Mouse (Mus musculus) limb, embryonic 15.5 days (tissue): Measurements from ENCODE around the gene Ap1s1. TPM values are rescaled to one million over a fixed set of nuclear protein-coding genes. Genes with fewer than 3 reads are reported as not detected.

Experiments
- ATAC-seq: fragments of 200-750 bp; cut with Nextera tagmentation; 2 replicates; pipeline ENCODE4 v1.8.0; 2017; ENCODE audit warnings: low read depth, moderate TSS enrichment; ENCODE audit not compliant: insufficient number of reproducible peaks, low FRiP score, low TSS enrichment
- H3K27ac ChIP-seq: fragments of 300-500 bp; sonication (generic); 2 replicates; pipeline ENCODE4 v1.5.1; 2015; ENCODE audit warnings: moderate library complexity, mild to moderate bottlenecking, inconsistent platforms
- H3K27me3 ChIP-seq: fragments of 300-500 bp; sonication (generic); 2 replicates; pipeline ENCODE4 v1.6.1; 2015; ENCODE audit warnings: inconsistent platforms
- H3K36me3 ChIP-seq: fragments of 300-500 bp; sonication (generic); 2 replicates; pipeline ENCODE4 v1.6.1; 2015; ENCODE audit warnings: inconsistent platforms
- H3K4me1 ChIP-seq: fragments of 300-500 bp; sonication (generic); 2 replicates; pipeline ENCODE4 v1.6.1; 2015; ENCODE audit warnings: inconsistent platforms
- H3K4me2 ChIP-seq: fragments of 300-500 bp; sonication (generic); 2 replicates; pipeline ENCODE4 v1.6.1; 2015; ENCODE audit warnings: mild to moderate bottlenecking, inconsistent platforms
- H3K4me3 ChIP-seq: fragments of 300-500 bp; sonication (generic); 2 replicates; pipeline ENCODE4 v1.5.1; 2015; ENCODE audit warnings: mild to moderate bottlenecking, inconsistent platforms
- H3K9ac ChIP-seq: fragments of 300-500 bp; sonication (generic); 2 replicates; pipeline ENCODE4 v1.6.1; 2015; ENCODE audit warnings: inconsistent platforms
- H3K9me3 ChIP-seq: fragments of 300-500 bp; sonication (generic); 2 replicates; pipeline ENCODE4 v1.6.1; 2016; ENCODE audit warnings: inconsistent platforms
- WGBS: fragments of 180-500 bp; shearing (Covaris S2); methylation state at CpG from one replicate; pipeline ENCODE4 v1.1.7; 2015; 5-methylcytosine and 5-hydroxymethylcytosine counted together
- microRNA counts: library from miRNA; unstranded; fragments of <30 nt; microRNA quantifications from one replicate; lab custom pipeline; 2016
- microRNA-seq: library from miRNA; unstranded; fragments of <30 nt; microRNA quantifications from one replicate; pipeline ENCODE4, GENCODE M21; 2016
- polyA plus RNA-seq: library from polyadenylated mRNA; unstranded; fragments of >200 nt; fragmentation: Nextera tagmentation; extraction: Ambion mirVana; gene quantifications from 2 replicates; pipeline ENCODE4 v1.2.1, GENCODE M21; 2015

The Ap1s1 gene
- polyA plus RNA-seq, 1 experiment from 2014 or later, result 161 TPM

- Histone ChIP-seq H3K9me3 (no peaks in the 10 kb centered on the region), H3K4me1 (no peaks in the 10 kb centered on the region), H3K9ac (no peak overlapping the region), H3K4me3 (no peak overlapping the region), H3K36me3 (no peaks in the 10 kb centered on the region), H3K27ac (no peak overlapping the region), H3K4me2 (no peak overlapping the region), H3K27me3 (no peaks in the 10 kb centered on the region)
- ATAC-seq, result no peak
- 27% methylated on average over 3 of the region's 3 CpGs for whole genome bisulfite sequencing
Measured at GRCm38 (mm10) chr5:137009988-137010387, 35.9 kb downstream of the Ap1s1 start.

- Histone ChIP-seq H3K36me3 (no peaks in the 10 kb centered on the region), H3K4me1 (no peaks in the 10 kb centered on the region; the same call in 1 of the 2 replicates), H3K4me3 (no peak overlapping the region), H3K9me3 (no peaks in the 10 kb centered on the region), H3K27ac (no peak overlapping the region), H3K9ac (no peak overlapping the region), H3K27me3 (no peaks in the 10 kb centered on the region), H3K4me2 (no peak overlapping the region)
- 54% methylated on average over 8 of the region's 8 CpGs for WGBS
- no peak for ATAC-seq
Measured at GRCm38 (mm10) chr5:137007276-137007675, 38.7 kb downstream of the Ap1s1 start.

GRCm38 (mm10) chr5:137000612-137001011 is 45.3 kb downstream of the Ap1s1 start:
- 82% methylated on average over 2 of the region's 2 CpGs for WGBS
- Histone ChIP-seq H3K27me3 (no peaks in the 10 kb centered on the region), H3K4me1 (peaks cover 5% of the 10 kb centered on the region; the same call in 1 of the 2 replicates), H3K4me3 (no peak overlapping the region), H3K9me3 (no peaks in the 10 kb centered on the region), H3K4me2 (0 out of 2 replicates have a peak overlapping the region, but pooled peaks have one; percentile 7), H3K9ac (no peak overlapping the region), H3K27ac (no peak overlapping the region), H3K36me3 (peaks cover 7% of the 10 kb centered on the region)
- ATAC-seq, result no peak

- no peak overlapping the region for H3K9ac ChIP-seq
- no peak overlapping the region for H3K4me3 ChIP-seq
- no peak overlapping the region for H3K27ac ChIP-seq
- WGBS, result 70% methylated on average over 5 of the region's 5 CpGs
- peaks cover 5% of the 10 kb centered on the region; the same call in 1 of the 2 replicates for H3K4me1 ChIP-seq
- peaks cover 19% of the 10 kb centered on the region for H3K36me3 ChIP-seq
- H3K4me2 ChIP-seq, result no peak overlapping the region
- no peaks in the 10 kb centered on the region for H3K27me3 ChIP-seq
- no peaks in the 10 kb centered on the region for H3K9me3 ChIP-seq
- no peak for ATAC-seq
Measured at GRCm38 (mm10) chr5:136999449-136999848, 46.5 kb downstream of the Ap1s1 start.

- H3K36me3 ChIP-seq, result peaks cover 54% of the 10 kb centered on the region
- WGBS, result 84% methylated on average over 6 of the region's 6 CpGs
- H3K9me3 ChIP-seq, result no peaks in the 10 kb centered on the region
- H3K4me3 ChIP-seq, result no peak overlapping the region
- H3K27me3 ChIP-seq, result no peaks in the 10 kb centered on the region
- no peak overlapping the region for H3K9ac ChIP-seq
- no peak for ATAC-seq
- no peak overlapping the region for H3K4me2 ChIP-seq
- no peak overlapping the region for H3K27ac ChIP-seq
- peaks cover 23% of the 10 kb centered on the region for H3K4me1 ChIP-seq
Measured at GRCm38 (mm10) chr5:136989801-136990200, 56.1 kb downstream of the Ap1s1 start.

GRCm38 (mm10) chr5:136988420-136988819 is 57.5 kb downstream of the Ap1s1 start:
- ATAC-seq, result no peak
- Histone ChIP-seq H3K36me3 (peaks cover 54% of the 10 kb centered on the region), H3K4me1 (peaks cover 26% of the 10 kb centered on the region)

GRCm38 (mm10) chr5:136987934-136988271 is 58.0 kb downstream of the Ap1s1 start, which contains the start of gene Znhit1:
TSS of gene Znhit1 (minus strand) at chr5:136988021.
- peaks cover 54% of the 10 kb centered on the region for H3K36me3 ChIP-seq

More at GRCm38 (mm10) chr5:136988420-136988819, 57.5 kb downstream of the Ap1s1 start:
- peak overlapping the region; percentile 78 for H3K4me2 ChIP-seq
- peak overlapping the region; percentile 97 for H3K27ac ChIP-seq
- 53% methylated on average over 7 of the region's 7 CpGs for WGBS
- peak overlapping the region; percentile 88; the same call in 1 of the 2 replicates for H3K9ac ChIP-seq
- H3K27me3 ChIP-seq, result no peaks in the 10 kb centered on the region
- no peaks in the 10 kb centered on the region for H3K9me3 ChIP-seq
- peak overlapping the region; percentile 92 for H3K4me3 ChIP-seq

GRCm38 (mm10) chr5:136987138-136987933 is 58.6 kb downstream of the Ap1s1 start:
- peak overlapping the region; percentile 97 for H3K27ac ChIP-seq
- H3K4me3 ChIP-seq, result peak overlapping the region; percentile 92
- peaks cover 51% of the 10 kb centered on the region for H3K36me3 ChIP-seq
- peaks cover 26% of the 10 kb centered on the region for H3K4me1 ChIP-seq
- H3K27me3 ChIP-seq, result no peaks in the 10 kb centered on the region
- H3K4me2 ChIP-seq, result peak overlapping the region; percentile 78
- H3K9ac ChIP-seq, result peak overlapping the region; percentile 88
- ATAC-seq, result peak; percentile 61
- WGBS, result under 1% methylated on average over 66 of the region's 67 CpGs
- H3K9me3 ChIP-seq, result no peaks in the 10 kb centered on the region

More at GRCm38 (mm10) chr5:136987934-136988271, 58.0 kb downstream of the Ap1s1 start, which contains the start of gene Znhit1:
- Histone ChIP-seq H3K9me3 (no peaks in the 10 kb centered on the region), H3K4me1 (peaks cover 26% of the 10 kb centered on the region), H3K4me2 (peak within 1 kb of the TSS; percentile 78), H3K4me3 (peak within 1 kb of the TSS; percentile 92), H3K27ac (peak within 1 kb of the TSS; percentile 97), H3K9ac (peak within 1 kb of the TSS; percentile 88), H3K27me3 (no peaks in the 10 kb centered on the region)
- ATAC-seq, result no peak
- WGBS, result 3% methylated on average over 12 of the region's 12 CpGs

GRCm38 (mm10) chr5:136986695-136987137 is 59.2 kb downstream of the Ap1s1 start, which contains the start of gene Plod3:
TSS of gene Plod3 (plus strand) at chr5:136987019.
- H3K4me1 ChIP-seq, result peaks cover 26% of the 10 kb centered on the region
- no peaks in the 10 kb centered on the region for H3K27me3 ChIP-seq
- no peaks in the 10 kb centered on the region for H3K9me3 ChIP-seq
- H3K36me3 ChIP-seq, result peaks cover 51% of the 10 kb centered on the region
- peak within 1 kb of the TSS; percentile 78 for H3K4me2 ChIP-seq
- peak within 1 kb of the TSS; percentile 97 for H3K27ac ChIP-seq
- H3K9ac ChIP-seq, result peak within 1 kb of the TSS; percentile 88
- H3K4me3 ChIP-seq, result peak within 1 kb of the TSS; percentile 92
- peak; percentile 86 for ATAC-seq
- 0% methylated on average over 26 of the region's 26 CpGs for WGBS

MicroRNA genes within 50 kb of the gene (microRNA counts, 519-probe panel; counts per million panel counts)
- microRNA mmu-miR-702 (lab: Ali Mortazavi, UCI), result not detected

Small RNA genes within 50 kb of the gene (microRNA-seq; reads per million reads assigned to microRNA genes)
- 22.9 reads per million, percentile 33 among the genes with 10 or more reads in this experiment for gene Mir702

Other genes starting within 250 kb of the Ap1s1 start
- gene Col26a1, start 162.9 kb downstream of the Ap1s1 start, polyA plus RNA-seq, result 112 and 115 TPM in 2 replicates
- gene Ift22, start 138.0 kb downstream of the Ap1s1 start, polyA plus RNA-seq, result 56.2 and 60.5 TPM in 2 replicates
- gene Fis1, start 92.9 kb downstream of the Ap1s1 start, polyA plus RNA-seq, result 228 and 240 TPM in 2 replicates
- 0.15 and 1.0 TPM in 2 replicates for gene Cldn15, start 79.5 kb downstream of the Ap1s1 start, polyA plus RNA-seq
- 61.4 and 73.5 TPM in 2 replicates for gene Plod3, start 59.1 kb downstream of the Ap1s1 start, polyA plus RNA-seq
- gene Znhit1, start 58.1 kb downstream of the Ap1s1 start, polyA plus RNA-seq, result 96.7 and 106 TPM in 2 replicates
- 0.06 and 0.09 TPM in 2 replicates for gene Vgf, start 19.7 kb downstream of the Ap1s1 start, polyA plus RNA-seq
- 0.52 and 0.65 TPM in 2 replicates for gene Serpine1, start 26.1 kb upstream of the Ap1s1 start, polyA plus RNA-seq
- 7.6 and 8.8 TPM in 2 replicates for gene Trim56, start 70.1 kb upstream of the Ap1s1 start, polyA plus RNA-seq
- gene Muc3, start 103.2 kb upstream of the Ap1s1 start, polyA plus RNA-seq, result not detected in 2 replicates
- gene Muc3a, start 166.3 kb upstream of the Ap1s1 start, polyA plus RNA-seq, result 0.08 and 0.12 TPM in 2 replicates
- gene Ache, start 241.4 kb upstream of the Ap1s1 start, polyA plus RNA-seq, result 11.3 and 25.3 TPM in 2 replicates
- gene Ufsp1, start 248.5 kb upstream of the Ap1s1 start, polyA plus RNA-seq, result 6.7 and 11.3 TPM in 2 replicates